Comparison of ENCODE assay signal across 15 mouse cellular contexts in the genomic region with DNA sequence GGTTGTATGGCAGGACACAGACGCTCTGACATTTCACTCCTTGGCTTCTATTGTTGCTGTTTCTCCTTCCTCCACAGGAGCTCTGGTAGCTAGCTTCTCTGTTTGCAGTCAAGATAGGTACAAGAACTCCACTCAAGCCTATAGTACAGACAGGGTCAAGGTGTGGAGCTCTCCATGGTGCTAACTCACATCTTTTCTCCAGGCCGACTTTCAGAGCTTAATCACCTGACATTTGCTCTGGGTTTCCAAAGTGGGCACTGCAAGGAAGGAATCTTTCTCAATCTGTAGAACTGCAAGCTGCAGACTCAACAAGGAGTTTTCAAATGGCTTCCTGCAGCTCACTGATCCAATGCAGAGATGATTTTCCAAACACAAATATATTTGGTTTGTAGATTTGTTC. TPM values are rescaled to one million over a fixed set of nuclear protein-coding genes. Genes with fewer than 3 reads are reported as not detected.
DNase-seq lines count a peak whose midpoint lies in the region; ATAC-seq lines count a peak whose summit lies in the region.
"Had no signal": no experiment of that assay in that cellular context is flagged by ENCODE, and none has a peak within 500 bp of the region (broad histone marks: within the 10 kb centered on the region; RNA-seq: fewer than 3 reads in every experiment).

No protein-coding gene starts in this region.

- H3K9me3 ChIP-seq in kidney, embryonic 15.5 days (replicated peaks) = no peaks in the 10 kb centered on the region
- H3K9me3 ChIP-seq: embryonic facial prominence, embryonic 15.5 days; liver, embryonic 12.5 days; midbrain, embryonic 12.5 days had no signal

- DNase-seq in kidney, postnatal 36 days = peak; percentile 7 to 47
- peak; percentile 54 for DNase-seq in NIH3T3 (ENCODE audit: low read depth)
- peak; percentile 49 for DNase-seq in embryo, embryonic 10 days (ENCODE audit: low spot score)
- DNase-seq in cerebellum, postnatal 36 days = no peak
- DNase-seq: layer of hippocampus, adult 9-11 months had no signal

- H3K4me2 ChIP-seq in kidney, embryonic 15.5 days = no peak overlapping the region
- H3K4me2 ChIP-seq: embryonic facial prominence, embryonic 15.5 days; liver, embryonic 12.5 days; midbrain, embryonic 12.5 days had no signal

- H3K27ac ChIP-seq in kidney, embryonic 15.5 days = no peak overlapping the region
- H3K27ac ChIP-seq: embryonic facial prominence, embryonic 15.5 days; liver, embryonic 12.5 days; midbrain, embryonic 12.5 days had no signal

- no peak overlapping the region for H3K9ac ChIP-seq in kidney, embryonic 15.5 days
- H3K9ac ChIP-seq: embryonic facial prominence, embryonic 15.5 days; liver, embryonic 12.5 days; midbrain, embryonic 12.5 days had no signal

- H3K27me3 ChIP-seq in kidney, embryonic 15.5 days = no peaks in the 10 kb centered on the region
- H3K27me3 ChIP-seq: embryonic facial prominence, embryonic 15.5 days; midbrain, embryonic 12.5 days had no signal

- no peaks in the 10 kb centered on the region for H3K4me1 ChIP-seq in kidney, embryonic 15.5 days
- H3K4me1 ChIP-seq: embryonic facial prominence, embryonic 15.5 days; liver, embryonic 12.5 days; midbrain, embryonic 12.5 days had no signal

- WGBS in kidney, embryonic 15.5 days = 42% methylated on average over 2 of the region's 2 CpGs

- no peak for ATAC-seq in kidney, embryonic 15.5 days (replicated peaks; ENCODE audit: low FRiP score)
- peak; percentile 54; the same call in 1 of the 2 replicates for ATAC-seq in megakaryocyte progenitor cell, adult 5-6 weeks (replicated peaks; ENCODE audit: poor library complexity)
- no peak for ATAC-seq in CD4-positive, CD25-positive, alpha-beta regulatory T cell, adult 4 months
- ATAC-seq: liver, embryonic 12.5 days; Patski had no signal

- H3K4me3 ChIP-seq in kidney, embryonic 15.5 days (replicated peaks) = no peak overlapping the region
- H3K4me3 ChIP-seq: embryonic facial prominence, embryonic 15.5 days; liver, embryonic 12.5 days; midbrain, embryonic 12.5 days had no signal

- no peaks in the 10 kb centered on the region for H3K36me3 ChIP-seq in kidney, embryonic 15.5 days
- H3K36me3 ChIP-seq: embryonic facial prominence, embryonic 15.5 days; liver, embryonic 12.5 days; midbrain, embryonic 12.5 days had no signal

RNA-seq across cellular contexts. Expression of a gene that starts 33.0 kb away (rescaled TPM):
- not detected in 2 replicates for polyA plus RNA-seq in kidney, embryonic 15.5 days (2015; fragmentation: Nextera tagmentation; extraction: Ambion mirVana)
- total RNA-seq in megakaryocyte progenitor cell, adult 5-6 weeks (2015) = not detected in 2 replicates
- not detected in 2 replicates for total RNA-seq in megakaryocyte progenitor cell, adult 5-6 weeks (2017)
- not detected for polyA plus RNA-seq in CD4-positive, CD25-positive, alpha-beta regulatory T cell, adult 4 months (2017; shearing (Covaris generic))
- polyA plus RNA-seq: brain, embryonic 14.5 days; embryonic facial prominence, embryonic 15.5 days; midbrain, embryonic 12.5 days; neural tube, embryonic 14.5 days; testis, adult 2 months had no signal

RNA-seq across cellular contexts. Expression of a gene that starts 60.0 kb away (rescaled TPM):
- polyA plus RNA-seq in kidney, embryonic 15.5 days (2015; fragmentation: Nextera tagmentation; extraction: Ambion mirVana) = 38.3 and 38.5 TPM in 2 replicates
- 28.9 and 38.0 TPM in 2 replicates for total RNA-seq in megakaryocyte progenitor cell, adult 5-6 weeks (2015)
- total RNA-seq in megakaryocyte progenitor cell, adult 5-6 weeks (2017) = 24.7 and 26.5 TPM in 2 replicates
- 10 to 100 TPM; 36.4 to 43.5 TPM for polyA plus RNA-seq in CD4-positive, CD25-positive, alpha-beta regulatory T cell, adult 4 months (2017; shearing (Covaris generic))

Comparison
In these comparisons a context has a peak if more than half of its experiments do, and no peak if none do; other contexts are left out.
1. DNase-seq: peak in kidney, postnatal 36 days (2 of 2), NIH3T3 (single experiment) and embryo, embryonic 10 days (single experiment); none in cerebellum, postnatal 36 days (0 of 2).